Mouse (Mus musculus) megakaryocyte, embryonic 14.5 days (primary cell): Measurements from ENCODE around the gene Vegfa.

Experiments used
- FLI1 ChIP-seq: IDR thresholded peaks from 2 replicates; pipeline ENCODE4 v1.6.1; 2012; ENCODE audit warnings: low read length, inconsistent platforms, mixed read lengths
- GATA1 ChIP-seq: IDR thresholded peaks from 3 replicates; pipeline ENCODE4 v1.6.1; 2012; ENCODE audit warnings: mixed read lengths, low read length, inconsistent platforms, borderline replicate concordance

DNA sequence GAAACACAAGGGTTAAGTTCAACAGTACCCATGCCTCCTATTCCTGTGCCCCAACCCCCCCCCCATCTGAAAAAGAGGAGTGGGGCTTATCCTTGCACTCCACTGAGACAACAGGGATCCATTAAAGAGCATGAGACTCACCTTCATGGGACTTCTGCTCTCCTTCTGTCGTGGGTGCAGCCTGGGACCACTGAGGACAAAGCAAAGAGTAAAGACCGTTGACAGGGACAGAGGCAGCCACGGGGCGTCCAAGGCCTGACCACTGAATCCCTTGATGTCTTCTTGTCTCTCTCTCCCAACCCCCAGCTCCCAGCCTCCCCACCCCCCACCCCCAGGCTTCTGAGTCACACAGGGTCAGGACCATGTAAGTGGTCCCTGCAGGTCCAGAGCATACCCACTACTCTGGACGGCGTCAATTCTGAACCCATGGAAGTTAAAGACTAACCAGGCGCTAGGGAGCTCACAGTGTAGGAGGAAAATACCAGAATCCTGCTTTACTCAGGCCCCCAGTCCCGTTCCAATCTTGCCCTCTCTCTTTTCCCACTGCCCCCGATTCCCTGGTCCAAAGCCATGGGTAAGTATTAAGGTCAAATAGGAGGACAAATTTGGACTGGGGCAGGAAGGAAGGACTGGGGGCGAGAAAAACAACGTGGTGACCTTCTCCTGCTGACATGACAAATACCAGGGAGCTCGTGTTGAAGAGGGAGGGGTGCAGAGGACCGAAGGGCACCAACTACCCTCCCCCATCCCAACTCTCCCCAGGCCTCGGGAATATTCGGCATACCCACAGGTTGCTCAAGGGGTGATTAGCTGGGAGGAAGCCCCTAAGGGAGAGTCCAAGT is 3.7 kb downstream of the Vegfa start:
- TF ChIP-seq GATA1 (no peak), FLI1 (no peak)
